ENCODE assay signal across 8 mouse cellular contexts in genomic region chrX:77796238-77796835, GRCm38 (mm10). TPM values are rescaled to one million over a fixed set of nuclear protein-coding genes. Genes with fewer than 3 reads are reported as not detected.
DNase-seq lines count a peak whose midpoint lies in the region; ATAC-seq and TF ChIP-seq lines count a peak whose summit lies in the region.

Gene Prkx, minus strand, starts transcription at chrX:77796278.

- H3K27me3 ChIP-seq in kidney, adult 2 months (replicated peaks; ENCODE audit: control insufficient read depth, insufficient read depth, low read length) = no peaks in the 10 kb centered on the region
- H3K27me3 ChIP-seq in lung, embryonic 15.5 days = no peaks in the 10 kb centered on the region

- 0 out of 2 replicates have a peak, but pooled peaks cover 3% of the 10 kb centered on the region for H3K4me1 ChIP-seq in kidney, adult 2 months (ENCODE audit: control insufficient read depth, insufficient read depth, low read length)
- H3K4me1 ChIP-seq in lung, embryonic 15.5 days = no peaks in the 10 kb centered on the region

- 2% methylated on average over 18 of the region's 19 CpGs for WGBS in kidney, adult 2 months
- WGBS in lung, embryonic 15.5 days = 27% methylated on average over 19 of the region's 19 CpGs

- TF ChIP-seq POLR2A in kidney, adult 2 months (IDR thresholded peaks at IDR 0.05; ENCODE audit: low read depth, low read length) = no peak

- TF ChIP-seq CTCF in kidney, adult 2 months (conservative IDR thresholded peaks at IDR 0.05; ENCODE audit: insufficient read depth, insufficient read length, low read depth, low read length) = no peak

- peak; percentile 74 for ATAC-seq in lung, embryonic 15.5 days (ENCODE audit: borderline replicate concordance, extremely low read depth, low FRiP score, low TSS enrichment)

- H3K9ac ChIP-seq in lung, embryonic 15.5 days = peak within 1 kb of the TSS; percentile 59

- peak within 1 kb of the TSS; percentile 64 for H3K4me2 ChIP-seq in lung, embryonic 15.5 days

- no peaks in the 10 kb centered on the region for H3K36me3 ChIP-seq in kidney, adult 2 months (ENCODE audit: control insufficient read depth, insufficient read depth, low read length)
- no peaks in the 10 kb centered on the region for H3K36me3 ChIP-seq in lung, embryonic 15.5 days

- peak within 1 kb of the TSS; percentile 93 for H3K4me3 ChIP-seq in kidney, adult 2 months (ENCODE audit: insufficient read depth, low read depth, low read length)
- peak within 1 kb of the TSS; percentile 61 for H3K4me3 ChIP-seq in lung, embryonic 15.5 days

- no peaks in the 10 kb centered on the region for H3K9me3 ChIP-seq in lung, embryonic 15.5 days

- peak; percentile 10 for DNase-seq in right cerebral cortex, adult 18-20 months
- DNase-seq in right cerebral cortex, postnatal 10 days (ENCODE audit: low spot score in 2 of 2) = no peak
- DNase-seq in brain, adult 2 months (ENCODE audit: low read depth, low spot score) = peak; percentile 83
- DNase-seq in heart, adult 9 months (ENCODE audit: low spot score in 2 of 2) = peak; percentile 47 to 61
- peak; percentile 72 for DNase-seq in kidney, adult 2 months
- DNase-seq in retina, adult 2 months (ENCODE audit: low read depth, low spot score) = peak; percentile 32
- DNase-seq in right cerebral cortex, postnatal 14 days = no peak

- H3K27ac ChIP-seq in kidney, adult 2 months (ENCODE audit: insufficient read depth, low read depth, low read length) = peak within 1 kb of the TSS; percentile 95
- H3K27ac ChIP-seq in lung, embryonic 15.5 days = peak within 1 kb of the TSS; percentile 91

RNA-seq across cellular contexts. Expression of gene Prkx, which starts in this region (rescaled TPM):
- 6.4 and 7.4 TPM in 2 replicates for polyA plus RNA-seq in kidney, adult 2 months (2012; rRNA removed)
- 12.3 and 13.8 TPM in 2 replicates for polyA plus RNA-seq in lung, embryonic 15.5 days (2015; fragmentation: Nextera tagmentation; extraction: Ambion mirVana)

Comparison
In these comparisons a context has a peak if more than half of its experiments do, and no peak if none do; other contexts are left out.
1. DNase-seq: peak in right cerebral cortex, adult 18-20 months (single experiment), brain, adult 2 months (single experiment), heart, adult 9 months (2 of 2), kidney, adult 2 months (single experiment) and retina, adult 2 months (single experiment); none in right cerebral cortex, postnatal 10 days (0 of 2) and right cerebral cortex, postnatal 14 days (single experiment).